Mouse (Mus musculus) heart, embryonic 13.5 days (tissue): ENCODE measurements around the gene Trabd2b. TPM values are rescaled to one million over a fixed set of nuclear protein-coding genes. Genes with fewer than 3 reads are reported as not detected.

ENCODE experiments used
- ATAC-seq: fragments of 200-750 bp; cut with Nextera tagmentation; 2 replicates; pipeline ENCODE4 v1.8.0; 2017; ENCODE audit warnings: moderate TSS enrichment; ENCODE audit not compliant: insufficient number of reproducible peaks, low FRiP score, low TSS enrichment; ENCODE audit errors: extremely low read depth
- H3K27ac ChIP-seq: fragments of 300-500 bp; sonication (generic); replicated peaks from 2 replicates; pipeline ENCODE4 v1.5.1; 2015; ENCODE audit warnings: moderate library complexity, mild to moderate bottlenecking, inconsistent platforms
- H3K27me3 ChIP-seq: fragments of 300-500 bp; sonication (generic); replicated peaks from 2 replicates; pipeline ENCODE4 v1.6.1; 2015; ENCODE audit warnings: mild to moderate bottlenecking, inconsistent platforms
- H3K36me3 ChIP-seq: fragments of 300-500 bp; sonication (generic); 2 replicates; pipeline ENCODE4 v1.6.1; 2015; ENCODE audit warnings: mild to moderate bottlenecking, inconsistent platforms
- H3K4me1 ChIP-seq: fragments of 300-500 bp; sonication (generic); 2 replicates; pipeline ENCODE4 v1.6.1; 2015; ENCODE audit warnings: inconsistent platforms
- H3K4me2 ChIP-seq: fragments of 300-500 bp; sonication (generic); 2 replicates; pipeline ENCODE4 v1.6.1; 2015; ENCODE audit warnings: inconsistent platforms, mild to moderate bottlenecking, moderate library complexity
- H3K4me3 ChIP-seq: fragments of 300-500 bp; sonication (generic); 2 replicates; pipeline ENCODE4 v1.5.1; 2015; ENCODE audit warnings: moderate library complexity, mild to moderate bottlenecking, inconsistent platforms
- H3K9ac ChIP-seq: fragments of 300-500 bp; sonication (generic); 2 replicates; pipeline ENCODE4 v1.6.1; 2015; ENCODE audit warnings: inconsistent platforms, mild to moderate bottlenecking, moderate library complexity
- H3K9me3 ChIP-seq: fragments of 300-500 bp; sonication (generic); 2 replicates; pipeline ENCODE4 v1.6.1; 2016; ENCODE audit warnings: inconsistent platforms
- WGBS: fragments of 180-500 bp; shearing (Covaris S2); methylation state at CpG from one replicate; pipeline ENCODE4 v1.1.7; 2015; ENCODE audit warnings: mixed read lengths; 5-methylcytosine and 5-hydroxymethylcytosine counted together
- polyA plus RNA-seq: library from polyadenylated mRNA; unstranded; fragments of >200 nt; fragmentation: Nextera tagmentation; extraction: Ambion mirVana; gene quantifications from 2 replicates; pipeline ENCODE4 v1.2.1, GENCODE M21; 2015

The Trabd2b gene
- polyA plus RNA-seq, 1 experiment from 2014 or later: 1.7 TPM

DNA sequence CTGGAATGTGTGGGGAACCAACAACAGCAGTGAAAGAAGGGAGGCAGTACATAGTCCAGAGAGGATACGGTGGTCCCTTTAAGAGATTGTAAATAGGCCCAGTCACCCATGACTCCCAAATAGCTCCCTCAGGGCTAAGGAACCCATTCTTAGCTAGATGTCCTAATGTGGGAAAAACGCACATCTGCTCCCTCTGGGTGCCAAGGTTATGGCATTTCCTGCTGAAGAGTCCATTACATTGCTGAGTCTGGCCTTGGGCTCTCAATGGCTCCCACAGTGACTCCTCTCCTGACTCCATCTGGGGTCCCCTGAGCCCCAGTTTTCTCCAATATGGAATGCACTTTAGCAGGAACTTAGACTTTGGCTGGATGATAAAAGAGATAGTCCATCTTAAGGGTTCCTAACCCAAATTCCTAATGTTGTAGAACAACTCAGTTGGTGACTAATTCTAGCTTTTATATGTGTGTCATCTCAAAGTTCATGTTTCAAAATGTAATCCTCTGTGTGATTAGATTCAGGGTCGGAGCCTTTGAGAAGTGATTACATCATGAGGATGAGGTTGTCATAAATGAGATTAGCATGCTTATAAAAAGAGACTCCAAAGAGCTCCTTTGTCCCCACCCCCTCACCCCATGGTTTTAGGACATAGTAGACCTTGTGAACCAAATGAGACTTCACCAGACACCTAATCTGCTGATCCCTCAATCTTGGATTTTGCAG, 139.1 kb downstream of the Trabd2b start:
- Histone ChIP-seq H3K4me2 (no peak overlapping the region), H3K9me3 (no peaks in the 10 kb centered on the region), H3K27me3 (peaks cover 14% of the 10 kb centered on the region; the same call in 1 of the 2 replicates), H3K4me3 (no peak overlapping the region), H3K27ac (no peak overlapping the region), H3K4me1 (peaks cover 17% of the 10 kb centered on the region), H3K36me3 (no peaks in the 10 kb centered on the region), H3K9ac (no peak overlapping the region)
- WGBS: 62% methylated on average over 3 of the region's 3 CpGs
- no peak for ATAC-seq

DNA sequence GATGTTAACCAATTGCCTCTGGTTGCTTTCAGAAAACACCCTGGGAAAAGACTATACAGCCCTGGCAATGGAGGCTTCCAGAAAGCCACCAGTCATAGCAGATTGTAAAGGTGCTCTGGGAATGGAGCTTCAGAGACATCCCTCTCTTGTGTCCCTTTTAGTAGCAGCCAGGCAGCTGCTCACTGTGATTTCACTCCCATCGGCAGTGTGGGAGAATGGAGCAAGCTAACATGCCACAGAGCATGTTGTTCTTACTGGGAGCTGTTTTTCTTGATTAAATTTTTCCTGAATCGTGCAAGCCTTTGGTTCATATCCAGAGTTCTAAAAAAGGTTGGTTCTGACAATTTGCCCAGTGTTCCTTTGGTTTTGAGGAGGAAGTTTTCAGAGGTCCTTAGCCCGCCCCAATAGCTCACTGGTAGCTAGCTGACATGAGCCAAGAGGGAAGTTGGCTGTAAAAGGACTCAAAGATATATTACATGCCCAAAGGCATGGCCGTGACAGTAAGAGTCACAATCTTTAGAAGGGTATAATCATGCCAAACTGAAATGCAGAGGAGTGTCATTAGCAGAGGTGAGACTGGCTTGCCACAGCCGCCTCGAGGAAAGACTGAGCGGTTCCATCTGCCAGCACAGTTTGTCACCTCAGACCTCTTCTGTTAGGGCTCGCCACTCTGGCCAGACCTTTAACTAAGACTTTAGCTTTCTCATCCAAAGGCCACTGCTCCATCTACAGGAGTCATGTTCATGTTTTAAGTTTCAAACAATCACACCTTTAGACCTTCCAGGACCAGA, 141.3 kb downstream of the Trabd2b start:
- no peak overlapping the region for H3K4me2 ChIP-seq
- ATAC-seq: no peak
- peaks cover 30% of the 10 kb centered on the region for H3K4me1 ChIP-seq
- 57% methylated on average over 8 of the region's 8 CpGs for WGBS
- H3K27me3 ChIP-seq: peaks cover 11% of the 10 kb centered on the region; the same call in 1 of the 2 replicates
- H3K36me3 ChIP-seq: no peaks in the 10 kb centered on the region
- no peak overlapping the region for H3K4me3 ChIP-seq
- H3K9ac ChIP-seq: no peak overlapping the region
- peak overlapping the region; percentile 69 for H3K27ac ChIP-seq
- no peaks in the 10 kb centered on the region for H3K9me3 ChIP-seq

DNA sequence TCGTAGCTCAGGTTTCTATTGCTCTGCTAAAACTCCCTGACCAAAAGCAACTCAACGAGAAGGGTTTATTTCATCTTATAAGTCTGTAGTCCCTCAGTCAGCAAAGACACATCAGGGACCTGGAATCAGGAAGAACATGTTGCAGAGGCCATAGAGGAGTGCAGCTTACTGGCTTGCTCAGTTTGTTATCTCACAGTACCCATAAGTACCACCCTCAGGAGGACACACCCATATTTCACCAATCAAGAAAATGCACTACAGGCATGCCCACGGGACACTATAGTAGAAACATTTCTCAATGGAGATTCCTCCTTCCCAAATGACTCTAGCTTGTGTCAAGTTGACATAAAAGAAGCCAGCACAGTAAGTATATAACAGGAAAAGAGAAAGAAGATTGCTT, 143.0 kb downstream of the Trabd2b start:
- 66% methylated on average over 3 of the region's 3 CpGs for WGBS
- Histone ChIP-seq H3K4me3 (no peak overlapping the region), H3K27ac (no peak overlapping the region), H3K9me3 (no peaks in the 10 kb centered on the region), H3K4me1 (peaks cover 30% of the 10 kb centered on the region), H3K36me3 (no peaks in the 10 kb centered on the region), H3K4me2 (no peak overlapping the region), H3K9ac (no peak overlapping the region), H3K27me3 (0 out of 2 replicates have a peak, but pooled peaks cover 5% of the 10 kb centered on the region)
- ATAC-seq: no peak

DNA sequence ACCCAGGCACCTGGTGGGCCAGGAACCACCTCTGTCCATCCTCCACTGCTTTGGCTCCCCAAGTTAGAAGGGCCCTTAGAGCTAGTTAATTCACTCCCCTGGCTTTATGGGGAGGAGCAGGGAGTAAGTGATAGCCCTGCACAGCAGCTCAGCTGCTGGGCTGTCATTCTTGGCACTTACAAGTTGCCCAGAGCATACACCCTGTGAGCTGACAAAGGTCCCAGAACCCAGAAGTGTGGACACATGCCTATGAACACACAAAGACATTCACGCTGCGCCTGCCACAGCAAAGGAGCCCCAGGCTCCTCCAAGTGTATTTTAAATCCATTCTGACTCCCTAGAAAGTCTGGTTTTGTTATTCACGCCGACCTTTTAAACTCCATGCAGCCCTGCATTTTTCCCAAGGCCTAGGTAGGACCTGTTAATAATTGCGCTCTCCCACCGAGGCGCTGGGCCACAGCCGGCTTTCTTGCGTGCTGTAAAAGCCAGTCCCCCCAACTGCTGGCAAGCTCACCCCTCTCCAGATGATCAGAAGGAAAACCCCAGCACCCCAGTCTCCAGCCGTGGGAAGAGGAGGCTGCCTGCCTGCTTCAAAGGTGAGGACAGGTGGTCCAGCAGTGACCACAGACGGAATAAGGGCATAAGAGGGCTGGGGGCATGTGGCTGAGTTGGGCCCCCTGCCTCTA, 144.1 kb downstream of the Trabd2b start:
- WGBS: 63% methylated on average over 11 of the region's 11 CpGs
- Histone ChIP-seq H3K4me2 (no peak overlapping the region), H3K9ac (no peak overlapping the region), H3K27me3 (0 out of 2 replicates have a peak, but pooled peaks cover 5% of the 10 kb centered on the region), H3K4me3 (no peak overlapping the region), H3K27ac (peak overlapping the region; percentile 61), H3K36me3 (no peaks in the 10 kb centered on the region), H3K4me1 (peaks cover 30% of the 10 kb centered on the region), H3K9me3 (no peaks in the 10 kb centered on the region)
- no peak for ATAC-seq

DNA sequence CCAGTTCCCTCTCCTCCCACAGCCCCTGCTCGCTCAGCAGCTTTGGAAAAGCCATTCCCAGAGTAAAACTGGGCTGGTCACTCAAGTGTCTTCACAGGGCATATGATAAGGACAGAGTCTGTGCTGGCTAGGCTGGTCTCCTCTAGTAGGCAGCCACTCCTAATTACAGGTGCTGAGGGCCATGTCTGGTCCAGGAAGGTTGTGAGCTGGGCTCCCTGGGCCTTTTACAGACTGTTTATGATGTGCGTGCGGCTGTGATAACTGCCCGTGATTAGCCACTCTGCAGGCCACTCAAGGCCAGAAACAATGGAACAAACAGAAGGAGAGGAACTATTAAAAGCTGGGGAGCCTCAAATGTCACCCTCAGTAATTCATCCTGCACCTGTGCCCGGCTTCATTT, 150.4 kb downstream of the Trabd2b start:
- Histone ChIP-seq H3K4me1 (peaks cover 52% of the 10 kb centered on the region), H3K4me3 (no peak overlapping the region), H3K27me3 (no peaks in the 10 kb centered on the region), H3K4me2 (no peak overlapping the region), H3K27ac (no peak overlapping the region), H3K36me3 (no peaks in the 10 kb centered on the region), H3K9ac (no peak overlapping the region), H3K9me3 (no peaks in the 10 kb centered on the region)
- no peak for ATAC-seq
- WGBS: 63% methylated on average over 5 of the region's 5 CpGs

DNA sequence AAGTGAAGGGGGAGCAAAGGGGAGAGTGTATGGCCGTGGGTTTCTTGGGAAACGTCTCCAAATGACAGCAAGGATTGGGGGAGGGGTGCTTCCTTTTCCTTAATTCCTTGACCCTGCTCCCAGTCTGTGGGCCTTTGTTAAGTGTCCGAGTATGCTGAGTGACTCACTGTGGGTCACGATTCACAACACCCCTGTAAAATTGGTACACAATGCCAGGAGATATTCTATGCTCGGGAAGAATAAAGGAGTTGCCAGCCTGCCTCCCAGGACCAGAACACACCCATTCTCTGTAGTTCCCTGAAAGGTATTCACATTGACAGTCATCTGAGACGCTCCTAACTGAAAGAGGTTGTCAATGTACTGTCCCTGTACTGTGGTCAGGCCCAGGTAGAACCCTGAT, 151.2 kb downstream of the Trabd2b start:
- 50% methylated on average over 6 of the region's 6 CpGs for WGBS
- Histone ChIP-seq H3K4me3 (no peak overlapping the region), H3K27me3 (peaks cover 4% of the 10 kb centered on the region; the same call in 1 of the 2 replicates), H3K27ac (no peak overlapping the region), H3K4me1 (peaks cover 55% of the 10 kb centered on the region), H3K36me3 (no peaks in the 10 kb centered on the region), H3K9ac (no peak overlapping the region), H3K4me2 (no peak overlapping the region), H3K9me3 (no peaks in the 10 kb centered on the region)
- ATAC-seq: no peak

DNA sequence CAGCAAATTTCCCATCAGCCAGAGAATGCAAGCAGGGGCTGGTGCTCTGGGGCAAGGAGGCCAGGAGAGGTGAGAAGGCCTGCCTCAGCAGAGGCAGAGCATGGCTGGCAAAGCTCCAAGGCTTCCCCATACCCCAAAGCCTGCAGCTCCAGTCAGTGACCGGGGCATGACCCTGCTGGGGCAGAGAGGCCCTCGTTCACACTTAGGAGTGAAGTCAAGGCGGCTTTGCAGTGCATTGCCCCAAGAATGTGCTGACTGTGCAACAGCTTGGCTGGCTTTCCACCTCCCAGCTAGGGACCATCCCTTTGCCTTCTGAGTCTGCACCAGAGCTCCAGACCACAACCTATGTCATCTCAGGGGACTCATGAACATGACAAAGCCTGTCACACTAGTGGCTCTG, 152.0 kb downstream of the Trabd2b start:
- peaks cover 11% of the 10 kb centered on the region; the same call in 1 of the 2 replicates for H3K27me3 ChIP-seq

DNA sequence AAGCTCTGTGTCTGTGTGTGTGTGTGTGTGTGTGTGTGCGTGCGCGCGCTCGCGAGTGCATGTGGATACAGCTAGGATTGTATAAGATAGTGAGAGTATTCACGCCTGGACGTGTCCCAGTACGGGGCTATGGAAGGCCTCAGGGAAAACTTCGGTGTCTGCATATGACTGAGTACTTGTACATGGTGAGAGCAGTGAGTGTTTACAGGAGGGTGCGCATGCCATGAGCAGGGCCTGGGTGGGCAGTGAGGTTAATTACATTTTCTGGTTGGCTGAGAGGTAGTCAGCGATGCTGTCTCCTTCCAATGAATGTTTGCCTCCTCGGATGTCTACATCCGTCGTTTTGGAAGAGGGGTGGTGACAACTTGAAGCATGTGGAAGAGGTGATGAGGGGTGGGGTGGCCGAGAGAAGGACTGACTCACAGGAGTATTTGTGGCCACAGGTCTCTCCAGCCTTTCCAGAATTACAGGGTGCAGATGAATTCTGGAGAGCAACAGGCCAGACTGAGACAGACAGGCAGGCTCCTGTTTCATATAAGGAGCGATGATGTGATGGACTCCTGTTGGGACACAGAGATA, 154.2 kb downstream of the Trabd2b start:
- Histone ChIP-seq H3K9ac (no peak overlapping the region), H3K27me3 (peaks cover 29% of the 10 kb centered on the region), H3K4me2 (no peak overlapping the region), H3K27ac (peak overlapping the region; percentile 57), H3K4me1 (peaks cover 57% of the 10 kb centered on the region), H3K9me3 (no peaks in the 10 kb centered on the region), H3K36me3 (no peaks in the 10 kb centered on the region), H3K4me3 (no peak overlapping the region)
- peak; percentile 27; the same call in 1 of the 2 replicates for ATAC-seq
- 44% methylated on average over 17 of the region's 17 CpGs for WGBS

More for the DNA sequence above, 152.0 kb downstream of the Trabd2b start:
- Histone ChIP-seq H3K9me3 (no peaks in the 10 kb centered on the region), H3K4me2 (no peak overlapping the region), H3K4me1 (peaks cover 55% of the 10 kb centered on the region), H3K27ac (no peak overlapping the region), H3K4me3 (no peak overlapping the region), H3K36me3 (no peaks in the 10 kb centered on the region), H3K9ac (no peak overlapping the region)
- WGBS: 26% methylated on average over 3 of the region's 3 CpGs
- no peak; the same call in 1 of the 2 replicates for ATAC-seq

DNA sequence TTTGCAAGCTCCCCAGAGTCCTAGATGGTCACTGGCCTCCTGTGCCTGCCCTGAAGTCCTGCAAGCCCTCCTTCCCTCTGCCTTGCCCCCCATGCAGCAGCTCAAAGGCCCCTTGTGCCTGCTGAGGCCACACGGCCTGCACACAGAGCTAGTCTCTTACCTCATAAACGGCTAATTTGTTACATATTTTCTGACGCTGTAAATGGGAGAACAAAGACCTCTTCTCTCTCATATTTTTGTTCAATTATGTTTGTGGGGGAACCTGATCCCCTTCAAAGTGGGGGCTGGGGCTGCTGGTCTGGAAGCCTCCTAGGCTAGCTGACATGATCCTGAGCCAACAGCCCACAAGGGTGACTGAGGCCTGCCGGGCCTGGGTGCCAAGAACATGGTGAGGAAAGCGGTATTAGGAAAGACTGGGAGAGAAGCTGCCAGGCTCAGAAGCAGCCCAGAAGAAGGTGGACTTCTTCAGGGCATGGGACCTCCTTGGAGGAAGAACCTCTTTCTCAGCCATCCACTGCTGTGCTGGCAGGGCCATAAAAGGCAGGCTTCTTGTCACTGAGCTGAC, 157.7 kb downstream of the Trabd2b start:
- Histone ChIP-seq H3K4me2 (no peak overlapping the region), H3K9ac (no peak overlapping the region), H3K4me1 (peaks cover 27% of the 10 kb centered on the region), H3K27ac (no peak overlapping the region), H3K27me3 (peaks cover 62% of the 10 kb centered on the region), H3K36me3 (no peaks in the 10 kb centered on the region), H3K9me3 (no peaks in the 10 kb centered on the region), H3K4me3 (no peak overlapping the region)
- no peak for ATAC-seq
- WGBS: 76% methylated on average over 5 of the region's 5 CpGs

DNA sequence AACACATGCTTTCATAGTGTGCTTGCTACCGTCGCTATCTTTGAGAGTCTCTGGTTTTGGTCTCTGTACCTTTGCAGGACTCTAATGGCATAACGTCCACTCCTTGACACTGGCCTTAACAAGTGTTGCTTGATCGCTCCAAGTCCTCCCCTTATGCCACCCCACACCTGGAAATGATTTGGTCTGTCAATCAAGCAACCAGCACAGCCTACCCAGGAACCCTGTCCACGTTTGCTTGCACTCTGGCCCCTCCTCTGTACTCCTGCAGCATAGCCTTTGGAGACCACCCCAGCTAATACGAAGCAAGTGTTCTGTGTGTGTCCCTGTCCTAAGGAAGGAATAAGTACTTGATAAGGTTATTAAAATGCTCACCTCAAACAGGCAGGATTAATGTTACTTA, 161.1 kb downstream of the Trabd2b start:
- peaks cover 70% of the 10 kb centered on the region for H3K27me3 ChIP-seq

More for the DNA sequence above, 161.1 kb downstream of the Trabd2b start:
- 58% methylated on average over 6 of the region's 6 CpGs for WGBS
- Histone ChIP-seq H3K4me2 (no peak overlapping the region), H3K4me3 (no peak overlapping the region), H3K36me3 (no peaks in the 10 kb centered on the region), H3K9ac (no peak overlapping the region), H3K27ac (no peak overlapping the region), H3K4me1 (0 out of 2 replicates have a peak, but pooled peaks cover 2% of the 10 kb centered on the region), H3K9me3 (no peaks in the 10 kb centered on the region)
- no peak for ATAC-seq
